Mouse (Mus musculus) kidney, postnatal 25 days (tissue): Measurements from ENCODE around the gene Rbfox1.

Experiments used
- DNase-seq, 2 experiments: peaks; one replicate each; pipeline ENCODE4 v3.0.0; 2021; ENCODE audit warnings: mixed read lengths in 2 of 2

Rbfox1 gene

DNA sequence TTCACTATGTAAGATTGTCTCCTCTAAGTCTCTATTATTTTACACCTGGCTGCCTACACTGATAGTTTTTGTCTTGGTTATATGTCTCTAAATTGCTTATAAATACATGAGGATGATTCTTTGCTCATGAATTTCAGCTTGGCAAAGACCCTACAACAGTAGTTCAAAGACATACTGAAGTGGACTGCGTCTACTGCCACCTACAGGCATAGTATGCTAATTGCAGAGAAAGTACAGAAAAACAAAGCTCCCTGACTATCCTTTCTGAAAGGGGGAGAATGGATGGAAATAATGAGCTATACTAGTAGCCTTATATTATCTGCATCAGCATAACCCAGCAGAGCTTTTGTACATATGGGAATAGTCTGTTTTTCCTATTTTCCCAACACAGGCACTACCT lies 1390.7 kb downstream of the Rbfox1 start:
- DNase-seq, result no peak

DNA sequence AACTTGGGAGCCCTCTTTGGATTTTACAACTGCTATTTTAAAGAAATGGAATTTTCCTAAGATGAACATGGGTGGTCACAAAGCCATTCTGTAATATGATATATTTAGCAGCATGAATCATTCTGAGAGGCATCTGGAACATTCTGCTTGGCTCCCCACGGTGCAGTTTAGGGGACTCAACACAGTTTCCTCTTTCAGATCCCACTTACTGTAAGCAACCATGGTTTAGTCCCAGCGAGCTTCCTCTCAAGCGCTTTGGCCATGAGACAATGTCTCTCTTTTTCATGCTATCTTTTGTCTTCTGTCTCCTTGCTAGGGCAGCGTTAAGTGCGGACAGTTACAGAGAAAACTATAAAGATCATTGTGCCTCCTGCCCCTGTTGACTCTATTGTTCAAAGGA lies 1394.4 kb downstream of the Rbfox1 start:
- DNase-seq, result no peak

DNA sequence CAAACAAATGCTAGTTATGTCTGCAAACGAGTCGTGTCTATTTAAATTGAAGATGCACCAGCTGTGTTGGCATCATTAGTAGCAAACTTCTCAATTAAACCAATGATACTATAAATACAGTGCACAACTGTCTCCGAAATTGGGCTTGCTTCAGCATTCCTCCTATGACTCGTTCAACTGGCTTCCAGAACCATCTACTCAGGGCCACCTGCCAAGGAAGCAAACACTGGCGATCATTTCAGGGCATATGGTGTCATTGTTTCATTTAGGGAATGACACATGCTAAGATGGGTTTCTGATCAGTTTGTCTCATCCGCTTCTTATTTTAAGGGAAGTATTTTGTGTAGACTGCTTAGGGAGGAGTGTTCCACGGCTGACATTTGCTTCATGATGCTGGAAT lies 1397.1 kb downstream of the Rbfox1 start:
- no peak for DNase-seq

- no peak for DNase-seq
These were observed 1408.0 kb downstream of the Rbfox1 start for GRCm38 (mm10) chr16:7292985-7293805.

GRCm38 (mm10) chr16:7302416-7302815 lies 1417.3 kb downstream of the Rbfox1 start:
- no peak for DNase-seq

DNA sequence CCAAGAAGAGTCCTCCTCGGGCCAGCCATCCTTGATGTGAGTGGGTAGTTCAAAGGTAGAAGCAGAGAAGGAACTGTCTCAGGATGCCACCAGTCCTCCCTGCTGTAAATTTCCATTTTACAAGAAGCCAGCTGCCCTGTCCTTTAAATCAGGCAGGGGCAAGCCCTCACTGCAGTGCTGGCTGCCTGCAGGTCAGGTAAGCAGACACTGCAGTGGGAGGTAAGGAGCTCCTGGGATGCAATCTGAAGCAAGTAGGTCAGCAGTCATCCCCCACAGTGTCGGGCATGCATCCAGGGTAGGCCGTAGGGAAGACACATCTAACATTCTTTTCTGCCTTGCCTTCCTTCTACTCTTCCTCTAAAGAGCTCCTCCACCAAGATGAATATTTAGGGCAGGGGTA lies 1444.0 kb downstream of the Rbfox1 start:
- DNase-seq, result no peak

DNA sequence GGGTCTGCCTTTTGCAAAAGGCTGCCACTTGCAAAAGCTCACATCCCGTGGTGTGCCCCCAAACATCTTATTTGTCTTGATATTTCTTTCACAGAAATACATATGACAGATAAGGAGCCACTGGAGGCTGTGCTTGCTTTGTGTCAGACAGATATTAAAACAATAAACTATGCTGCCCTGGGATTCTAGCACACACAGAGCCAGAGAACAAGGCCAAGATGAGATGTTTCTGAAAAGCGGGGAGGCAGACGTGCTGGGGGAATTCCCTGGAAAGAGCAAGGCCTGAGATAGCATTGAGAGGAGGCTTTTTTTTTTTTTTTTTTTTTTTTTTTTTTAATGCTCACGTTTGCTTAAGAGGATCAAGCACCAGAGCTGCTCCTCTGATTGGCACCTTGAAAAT lies 1456.0 kb downstream of the Rbfox1 start:
- no peak for DNase-seq

- DNase-seq, result no peak
These were observed 1460.1 kb downstream of the Rbfox1 start for GRCm38 (mm10) chr16:7345298-7345697.

DNA sequence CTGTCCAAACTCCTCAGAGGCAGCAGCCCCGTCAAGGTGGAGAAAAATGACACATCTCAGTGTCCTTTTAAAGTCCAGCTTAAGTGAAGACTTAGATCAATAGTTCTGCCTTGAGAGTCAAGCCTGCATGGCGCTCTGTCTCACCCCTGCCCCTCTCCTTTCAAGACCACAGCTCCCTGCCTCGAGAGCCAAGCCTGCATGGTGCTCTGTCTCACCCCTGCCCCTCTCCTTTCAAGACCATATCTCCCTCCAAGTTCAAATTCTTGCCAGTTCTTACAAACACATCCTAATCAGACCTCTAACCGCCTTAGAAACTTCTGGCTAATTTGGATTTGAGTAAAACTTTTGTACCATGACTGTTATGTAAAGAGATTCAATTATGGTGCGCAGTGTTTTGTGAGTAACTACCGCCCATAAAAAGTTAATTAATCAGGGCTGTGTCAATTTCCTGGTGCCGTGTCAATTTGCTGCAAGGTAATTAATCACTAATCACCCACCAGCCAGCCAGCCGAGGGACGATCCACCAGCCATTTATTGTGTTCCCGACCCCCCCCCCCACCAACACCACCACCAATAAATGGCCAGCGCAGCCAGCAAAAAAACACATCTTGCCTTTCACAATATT lies 1461.0 kb downstream of the Rbfox1 start:
- no peak for DNase-seq

GRCm38 (mm10) chr16:7347522-7348165 lies 1462.5 kb downstream of the Rbfox1 start:
- DNase-seq, result no peak

DNA sequence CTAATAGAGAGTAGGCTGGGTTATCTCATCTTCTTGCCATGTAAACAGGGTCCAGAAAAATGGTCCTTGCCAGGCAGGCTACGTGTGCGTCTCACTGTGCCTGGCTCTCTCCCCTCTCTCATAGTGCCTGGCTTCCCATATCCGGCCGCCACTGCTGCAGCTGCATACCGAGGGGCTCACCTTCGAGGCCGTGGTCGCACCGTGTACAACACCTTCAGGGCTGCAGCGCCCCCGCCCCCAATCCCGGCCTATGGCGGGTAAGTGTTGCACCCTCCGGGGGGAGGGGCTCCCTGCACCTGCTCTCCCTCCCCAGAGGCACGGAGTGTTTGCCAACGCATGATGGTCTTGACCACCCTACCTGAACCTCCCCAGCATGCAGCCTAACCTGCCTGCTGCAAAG lies 1467.7 kb downstream of the Rbfox1 start:
- no peak for DNase-seq

GRCm38 (mm10) chr16:7354116-7354515 lies 1469.0 kb downstream of the Rbfox1 start:
- no peak for DNase-seq

GRCm38 (mm10) chr16:7359043-7359442 lies 1473.9 kb downstream of the Rbfox1 start:
- no peak for DNase-seq

DNA sequence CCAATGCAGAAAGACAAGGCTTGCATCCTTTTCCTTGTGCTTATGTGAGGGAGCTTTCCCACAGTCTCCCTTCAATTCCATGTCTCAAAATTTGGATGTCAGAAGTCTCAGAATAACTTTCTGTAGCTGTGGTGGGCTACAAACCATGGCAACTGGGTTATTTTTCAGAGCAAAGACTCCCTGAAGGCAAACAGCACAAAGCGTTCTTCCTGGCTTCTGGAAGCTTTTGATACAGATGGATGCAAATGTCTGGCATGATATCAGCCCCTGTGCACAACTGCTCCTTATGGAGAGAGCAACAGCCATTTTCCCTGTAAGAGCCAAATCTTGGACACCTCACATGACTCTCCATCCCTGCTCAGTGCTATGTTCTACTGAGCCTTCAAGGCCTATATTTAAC lies 1475.6 kb downstream of the Rbfox1 start:
- no peak for DNase-seq

GRCm38 (mm10) chr16:7365878-7366277 lies 1480.7 kb downstream of the Rbfox1 start:
- no peak for DNase-seq

DNA sequence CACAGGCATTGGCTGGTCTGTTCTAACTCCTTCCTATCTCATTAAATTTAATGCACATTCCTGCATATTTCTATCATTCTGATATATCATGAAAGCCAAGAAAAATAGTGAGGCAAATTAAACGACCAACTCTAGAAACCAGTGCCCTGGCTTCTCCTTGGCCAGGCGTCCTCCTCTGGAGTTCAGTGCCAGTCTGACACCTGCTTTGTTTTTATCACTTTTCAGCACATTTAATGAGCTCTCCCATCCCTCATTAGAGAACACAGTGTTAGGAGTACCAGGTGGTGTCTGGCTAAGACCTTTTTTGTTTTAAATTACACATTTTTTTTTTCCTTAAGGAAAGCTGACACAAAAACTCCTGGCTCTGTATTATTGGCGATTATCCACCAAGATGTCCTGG lies 1489.0 kb downstream of the Rbfox1 start:
- DNase-seq, result no peak

DNA sequence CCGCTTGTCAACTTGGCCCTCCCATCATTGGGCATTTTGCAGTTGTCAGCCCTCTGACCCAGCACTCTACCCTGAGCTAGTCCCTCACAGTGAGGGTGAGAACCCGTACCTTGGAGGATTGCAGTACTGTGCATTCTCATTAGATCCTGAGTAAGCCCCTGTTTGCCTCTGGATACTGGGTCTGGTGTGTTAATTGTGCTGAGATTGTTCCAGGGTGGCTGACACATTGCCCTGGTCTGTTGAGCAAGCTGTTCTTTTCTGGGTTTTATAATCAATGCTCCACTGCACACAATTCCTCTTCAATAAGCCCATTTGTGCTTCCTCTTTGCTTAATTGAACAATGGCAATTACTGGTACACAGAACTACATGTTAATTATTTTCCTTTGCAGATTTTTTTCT lies 1489.5 kb downstream of the Rbfox1 start:
- no peak for DNase-seq

DNA sequence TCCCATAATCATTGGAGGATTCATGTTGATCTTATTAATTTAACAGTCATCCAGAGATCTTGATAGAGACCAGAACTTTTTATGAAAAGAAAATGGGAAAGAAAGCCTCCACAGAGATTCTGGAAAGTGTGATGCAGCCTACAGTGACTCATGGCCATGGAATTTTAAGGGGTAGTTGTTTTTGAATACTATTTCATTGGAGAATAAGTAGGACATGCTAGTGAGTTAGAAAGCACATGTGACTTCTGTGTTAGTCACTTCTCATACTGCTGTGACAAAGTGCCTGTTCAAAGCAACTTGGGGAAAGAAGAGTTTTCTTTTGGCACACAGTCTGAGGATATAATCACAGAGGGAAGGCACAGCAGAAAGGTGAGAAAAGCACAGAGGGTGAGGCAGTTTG lies 1510.9 kb downstream of the Rbfox1 start:
- DNase-seq, result no peak

DNA sequence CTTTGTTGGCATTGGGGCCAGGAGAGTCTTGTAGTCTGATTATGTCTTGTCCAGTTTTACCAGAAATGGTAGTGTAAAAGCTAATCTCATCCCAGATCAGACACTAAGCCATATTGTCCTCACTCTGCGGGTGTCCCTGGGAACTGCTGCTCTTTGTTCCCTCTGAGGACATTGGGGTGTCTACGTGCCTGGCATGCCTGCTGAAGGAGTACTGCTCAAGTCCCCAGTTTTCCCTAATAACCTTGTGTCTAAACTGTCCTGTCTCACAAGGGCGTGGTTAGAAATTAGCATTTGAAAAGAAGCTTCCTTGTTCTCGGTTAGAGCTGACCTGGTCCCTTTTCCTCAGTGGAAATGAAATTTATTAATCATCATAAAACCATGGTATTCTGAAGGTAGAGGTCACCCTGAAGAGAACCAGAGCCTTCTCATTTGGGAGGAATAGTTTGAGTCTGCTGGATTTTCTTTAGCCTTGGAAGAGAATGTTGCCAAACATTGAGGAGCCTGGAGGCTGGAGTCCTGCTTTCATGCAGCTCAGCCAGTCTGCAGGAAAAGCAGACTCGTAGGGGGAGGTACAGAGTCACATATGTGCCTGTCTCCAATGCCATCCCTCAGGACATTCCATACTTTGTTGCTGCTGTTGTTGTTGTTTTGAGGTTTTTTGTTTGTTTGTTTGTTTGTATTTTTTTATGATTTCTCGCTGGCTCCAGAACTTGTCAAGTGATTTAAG lies 1519.8 kb downstream of the Rbfox1 start:
- DNase-seq, result no peak

DNA sequence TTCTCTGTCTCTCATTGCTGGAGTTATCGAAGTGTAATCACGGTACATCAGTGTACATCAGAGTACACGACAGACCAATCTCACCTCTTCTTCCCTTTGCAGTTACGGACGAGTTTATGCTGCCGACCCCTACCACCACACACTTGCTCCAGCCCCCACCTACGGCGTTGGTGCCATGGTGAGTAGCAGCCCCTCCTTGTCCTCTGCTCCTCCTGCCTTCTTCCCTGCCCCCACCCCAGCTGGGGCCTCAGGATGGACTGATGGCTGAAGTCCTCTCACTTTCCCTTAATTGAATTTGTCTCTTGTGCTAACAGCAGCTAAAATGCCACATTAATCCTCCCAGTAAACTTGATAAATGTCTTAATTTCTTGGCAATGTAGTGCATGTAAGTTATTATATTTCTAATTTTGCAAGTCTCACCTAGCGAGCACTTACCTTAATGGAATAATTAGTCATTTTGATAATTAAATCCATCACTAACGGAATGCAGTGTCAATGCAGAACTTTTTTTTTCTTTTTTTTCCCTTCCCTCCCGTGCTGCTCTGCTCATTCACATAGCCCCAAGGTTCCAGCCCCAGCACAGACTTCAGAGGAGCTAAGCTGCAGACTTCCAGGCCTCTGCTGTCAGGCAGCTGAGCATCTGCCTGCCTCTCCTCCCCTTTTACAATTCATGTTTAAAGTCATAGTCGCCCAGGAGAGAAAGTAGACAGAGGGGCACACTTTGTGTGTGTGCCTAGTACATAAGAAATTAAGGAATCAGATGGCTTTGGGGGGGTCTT lies 1522.9 kb downstream of the Rbfox1 start:
- DNase-seq, result no peak

GRCm38 (mm10) chr16:7419655-7420281 lies 1534.6 kb downstream of the Rbfox1 start:
- peak; percentile 21 to 38 for DNase-seq
